Mouse (Mus musculus) small intestine, adult 2 months (tissue): ENCODE results near the gene Ndufs3. TPM values are rescaled to one million over a fixed set of nuclear protein-coding genes. Genes with fewer than 3 reads are reported as not detected.

ENCODE experiments used
- H3K27ac ChIP-seq: fragments of 200-500 bp; 2 replicates; pipeline ENCODE4 v1.5.1; 2012; ENCODE audit warnings: low read depth, low read length, control low read depth, inconsistent platforms; ENCODE audit not compliant: insufficient read depth
- H3K27me3 ChIP-seq: fragments of 200-500 bp; 2 replicates; pipeline ENCODE4 v1.6.1; 2012; ENCODE audit warnings: mild to moderate bottlenecking, moderate library complexity, low read length, inconsistent platforms; ENCODE audit not compliant: control insufficient read depth, insufficient read depth
- H3K36me3 ChIP-seq: fragments of 200-500 bp; 2 replicates; pipeline ENCODE4 v1.6.1; 2012; ENCODE audit warnings: mild to moderate bottlenecking, low read length, control low read depth, inconsistent platforms; ENCODE audit not compliant: control insufficient read depth, insufficient read depth
- H3K4me1 ChIP-seq: fragments of 200-500 bp; 2 replicates; pipeline ENCODE4 v1.6.1; 2012; ENCODE audit warnings: low read length, inconsistent platforms, mixed read lengths; ENCODE audit not compliant: control insufficient read depth, insufficient read depth, insufficient read length
- H3K4me3 ChIP-seq: fragments of 200-500 bp; 2 replicates; pipeline ENCODE4 v1.5.1; 2012; ENCODE audit warnings: low read depth, mild to moderate bottlenecking, control low read depth, inconsistent platforms, low read length, moderate library complexity
- CTCF ChIP-seq: fragments of 200-500 bp; IDR thresholded peaks from 2 replicates; pipeline ENCODE4 v1.5.1; 2012; ENCODE audit warnings: low read depth, mild to moderate bottlenecking, control low read depth, inconsistent platforms, low read length, moderate library complexity, mixed read lengths; ENCODE audit not compliant: insufficient replicate concordance, insufficient read length; ENCODE audit errors: extremely low read depth
- POLR2A ChIP-seq: fragments of 200-500 bp; IDR thresholded peaks from 2 replicates; pipeline ENCODE4 v1.6.1; 2012; ENCODE audit warnings: low read depth, mild to moderate bottlenecking, control low read depth, inconsistent platforms, low read length, moderate library complexity
- WGBS: fragments of 180-500 bp; shearing (Covaris S2); methylation state at CpG from one replicate; pipeline ENCODE4 v1.1.7; 2018; 5-methylcytosine and 5-hydroxymethylcytosine counted together
- polyA plus RNA-seq: library from polyadenylated mRNA; depleted of rRNA; stranded (reverse); fragments of >200 nt; gene quantifications from 2 replicates; pipeline ENCODE4 v1.2.3, GENCODE M21; 2012

Ndufs3 gene
- polyA plus RNA-seq, 1 experiment, result 119 TPM

GRCm38 (mm10) chr2:90886436-90886835 lies 18.2 kb downstream of the Ndufs3 start:
- WGBS, result 48% methylated on average over 6 of the region's 6 CpGs
- H3K36me3 ChIP-seq, result no peaks in the 10 kb centered on the region
- no peak overlapping the region for H3K4me3 ChIP-seq

DNA sequence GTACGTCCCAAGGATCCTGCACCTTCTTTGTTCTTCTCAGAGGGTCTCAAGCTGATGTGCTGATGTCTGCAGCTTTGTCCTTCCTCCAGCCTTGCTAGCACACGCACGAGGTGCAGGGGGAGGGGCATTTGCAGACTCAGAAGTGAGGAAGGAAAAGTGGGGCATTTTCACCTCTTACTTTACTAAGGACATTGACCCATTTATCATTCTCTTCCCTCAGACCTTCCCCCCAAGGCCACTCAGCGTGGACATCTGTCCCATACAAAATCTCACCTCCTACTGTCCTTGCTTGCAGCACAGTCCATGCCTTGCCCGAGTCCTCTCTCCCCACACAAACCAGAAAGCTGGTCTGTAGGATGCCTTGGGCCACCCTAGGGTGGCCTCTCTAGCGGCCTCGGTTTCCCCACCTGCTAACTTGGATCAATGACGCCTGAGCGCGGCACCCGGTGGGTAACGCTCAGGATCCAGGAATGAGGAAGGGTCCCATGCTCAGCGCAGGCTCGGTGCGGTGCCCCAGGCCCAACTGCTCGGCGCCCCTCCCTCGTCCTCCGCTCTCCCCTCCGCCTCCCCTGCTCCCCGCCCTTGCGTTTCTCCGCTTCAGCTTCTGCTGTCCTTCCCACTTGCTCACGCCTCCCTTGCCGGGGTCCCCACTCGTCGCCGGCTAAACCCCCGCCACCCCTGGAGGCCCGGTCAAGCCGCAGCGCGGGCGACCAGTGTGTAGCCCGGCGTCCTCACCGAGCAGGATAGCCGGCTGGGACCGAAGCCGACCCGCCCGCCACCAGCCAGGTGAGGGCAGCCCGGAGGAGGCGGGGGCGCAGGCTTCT lies 19.2 kb downstream of the Ndufs3 start, which contains the start of gene C1qtnf4:
C1qtnf4 (plus strand) TSS at position 643 of the 824 bp plus-strand sequence.
- WGBS, result 5% methylated on average over 44 of the region's 45 CpGs
- Histone ChIP-seq H3K4me3 (peak within 1 kb of the TSS; percentile 13), H3K27ac (no peak within 1 kb of the TSS), H3K4me1 (peaks cover 13% of the 10 kb centered on the region), H3K27me3 (peaks cover 45% of the 10 kb centered on the region), H3K36me3 (no peaks in the 10 kb centered on the region)
- TF ChIP-seq CTCF, result no peak
- no peak for TF ChIP-seq POLR2A

More at GRCm38 (mm10) chr2:90886436-90886835, 18.2 kb downstream of the Ndufs3 start:
- H3K27me3 ChIP-seq, result peaks cover 45% of the 10 kb centered on the region
- peaks cover 13% of the 10 kb centered on the region for H3K4me1 ChIP-seq
- no peak overlapping the region for H3K27ac ChIP-seq
- no peak for TF ChIP-seq CTCF
- no peak for TF ChIP-seq POLR2A

DNA sequence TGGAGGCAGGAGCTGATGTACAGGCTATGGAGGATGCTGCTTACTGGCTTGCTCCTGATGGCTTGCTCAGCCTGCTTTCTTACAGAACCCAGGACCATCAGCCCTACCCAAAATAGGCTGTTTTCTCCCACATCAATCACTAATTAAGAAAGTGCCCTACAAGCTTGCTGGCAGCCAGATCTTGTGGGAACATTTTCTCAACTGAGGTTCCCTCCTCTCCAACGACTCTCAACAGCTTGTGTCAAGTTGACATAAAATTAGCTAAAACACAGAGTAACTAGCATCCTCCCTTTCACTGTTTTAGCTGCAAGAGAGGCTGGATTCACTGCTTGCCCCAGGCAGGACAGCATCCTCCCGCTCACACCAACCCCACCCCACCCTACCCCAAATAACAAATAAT lies 22.8 kb downstream of the Ndufs3 start:
- WGBS, result 75% methylated on average over 2 of the region's 2 CpGs
- TF ChIP-seq POLR2A, result no peak
- TF ChIP-seq CTCF, result no peak
- Histone ChIP-seq H3K27me3 (peaks cover 25% of the 10 kb centered on the region), H3K4me3 (no peak overlapping the region), H3K4me1 (peaks cover 6% of the 10 kb centered on the region), H3K36me3 (no peaks in the 10 kb centered on the region), H3K27ac (no peak overlapping the region)

DNA sequence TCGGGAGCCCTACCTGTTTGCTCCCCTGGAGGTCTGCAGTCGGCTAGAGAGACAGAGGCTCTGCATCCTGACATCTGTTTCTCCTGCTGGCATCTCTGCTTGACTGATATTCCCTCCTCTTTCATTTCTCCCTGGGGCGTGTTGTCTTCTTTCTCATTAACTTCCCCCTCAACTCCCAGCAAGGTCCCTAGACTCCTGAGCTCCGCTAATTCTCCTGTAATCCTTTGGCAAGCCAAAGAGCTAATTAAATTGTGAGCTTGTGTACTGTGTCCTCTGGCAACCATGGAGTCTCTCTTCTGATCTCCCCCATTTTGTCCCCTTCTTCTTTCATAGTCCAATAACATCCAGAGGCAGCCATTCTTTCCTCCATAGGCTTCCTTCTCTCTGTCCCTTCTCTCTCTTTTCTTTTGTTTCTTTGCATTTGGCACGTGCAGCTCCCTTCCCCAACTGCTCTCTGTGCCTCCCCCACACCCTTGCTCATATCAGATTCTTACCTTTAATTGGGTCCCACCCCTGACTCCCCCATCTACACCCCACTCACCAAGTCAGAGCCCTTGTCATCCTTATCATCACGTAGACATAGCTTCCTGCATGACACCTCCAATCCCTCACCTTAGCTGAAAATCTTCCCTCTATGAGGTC lies 24.4 kb downstream of the Ndufs3 start:
- WGBS, result 49% methylated on average over 6 of the region's 6 CpGs
- peaks cover 9% of the 10 kb centered on the region for H3K27me3 ChIP-seq

GRCm38 (mm10) chr2:90879419-90879818 lies 25.2 kb downstream of the Ndufs3 start:
- Histone ChIP-seq H3K36me3 (no peaks in the 10 kb centered on the region), H3K4me1 (peaks cover 2% of the 10 kb centered on the region; the same call in 1 of the 2 replicates), H3K27ac (no peak overlapping the region), H3K4me3 (no peak overlapping the region), H3K27me3 (peaks cover under 1% of the 10 kb centered on the region; the same call in 1 of the 2 replicates)
- TF ChIP-seq CTCF (no peak), POLR2A (no peak)

More for the DNA sequence above, 24.4 kb downstream of the Ndufs3 start:
- Histone ChIP-seq H3K27ac (no peak overlapping the region), H3K4me3 (no peak overlapping the region), H3K4me1 (peaks cover 2% of the 10 kb centered on the region; the same call in 1 of the 2 replicates), H3K36me3 (no peaks in the 10 kb centered on the region)
- TF ChIP-seq POLR2A, result no peak
- no peak for TF ChIP-seq CTCF

GRCm38 (mm10) chr2:90877584-90878259 lies 26.9 kb downstream of the Ndufs3 start:
- Histone ChIP-seq H3K4me3 (no peak overlapping the region), H3K27me3 (no peaks in the 10 kb centered on the region), H3K4me1 (peaks cover 2% of the 10 kb centered on the region; the same call in 1 of the 2 replicates), H3K36me3 (no peaks in the 10 kb centered on the region), H3K27ac (no peak overlapping the region)
- 48% methylated on average over 5 of the region's 5 CpGs for WGBS
- TF ChIP-seq POLR2A (no peak), CTCF (no peak)

- no peaks in the 10 kb centered on the region for H3K36me3 ChIP-seq
- no peak for TF ChIP-seq CTCF
- TF ChIP-seq POLR2A, result no peak
- 43% methylated on average over 2 of the region's 2 CpGs for WGBS
- no peak overlapping the region for H3K4me3 ChIP-seq
- H3K27ac ChIP-seq, result no peak overlapping the region
- no peaks in the 10 kb centered on the region for H3K27me3 ChIP-seq
- H3K4me1 ChIP-seq, result peaks cover 2% of the 10 kb centered on the region; the same call in 1 of the 2 replicates
These were observed 29.4 kb downstream of the Ndufs3 start for GRCm38 (mm10) chr2:90875239-90875638.
